Mouse (Mus musculus): ENCODE measurements around the gene Arxes2.
"Not testable (repeated sequence)": the region's sequence is repeated elsewhere in the genome, so short reads cannot be mapped to it uniquely, and the experiment has no call there.

Gene Arxes2

DNA sequence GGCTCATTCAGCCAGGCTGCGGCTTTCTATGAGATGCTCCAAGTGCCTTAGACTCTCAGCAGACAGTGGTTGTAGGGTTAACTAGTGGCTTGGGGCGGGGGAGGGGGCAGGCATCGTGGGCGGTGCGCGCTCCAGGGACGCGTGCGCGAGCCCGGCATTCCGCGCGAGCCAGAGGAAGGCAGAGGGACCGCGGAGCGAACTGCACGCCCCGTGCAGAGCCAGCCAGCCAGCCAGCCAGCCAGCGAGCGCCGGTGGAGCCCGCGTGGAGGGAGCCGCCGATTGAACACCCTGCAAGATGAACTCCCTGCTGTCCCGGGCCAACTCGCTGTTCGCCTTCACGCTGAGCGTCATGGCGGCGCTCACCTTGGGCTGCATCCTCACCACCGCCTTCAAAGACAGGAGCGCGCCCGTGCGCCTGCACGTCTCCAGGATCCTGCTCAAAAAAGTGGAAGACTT lies at the start of gene Arxes2:
TSS of gene Arxes2 (plus strand) at position 161 of the 456 bp plus-strand sequence.
- peak in 1 of 2 experiments; percentile 4 for DNase-seq

DNA sequence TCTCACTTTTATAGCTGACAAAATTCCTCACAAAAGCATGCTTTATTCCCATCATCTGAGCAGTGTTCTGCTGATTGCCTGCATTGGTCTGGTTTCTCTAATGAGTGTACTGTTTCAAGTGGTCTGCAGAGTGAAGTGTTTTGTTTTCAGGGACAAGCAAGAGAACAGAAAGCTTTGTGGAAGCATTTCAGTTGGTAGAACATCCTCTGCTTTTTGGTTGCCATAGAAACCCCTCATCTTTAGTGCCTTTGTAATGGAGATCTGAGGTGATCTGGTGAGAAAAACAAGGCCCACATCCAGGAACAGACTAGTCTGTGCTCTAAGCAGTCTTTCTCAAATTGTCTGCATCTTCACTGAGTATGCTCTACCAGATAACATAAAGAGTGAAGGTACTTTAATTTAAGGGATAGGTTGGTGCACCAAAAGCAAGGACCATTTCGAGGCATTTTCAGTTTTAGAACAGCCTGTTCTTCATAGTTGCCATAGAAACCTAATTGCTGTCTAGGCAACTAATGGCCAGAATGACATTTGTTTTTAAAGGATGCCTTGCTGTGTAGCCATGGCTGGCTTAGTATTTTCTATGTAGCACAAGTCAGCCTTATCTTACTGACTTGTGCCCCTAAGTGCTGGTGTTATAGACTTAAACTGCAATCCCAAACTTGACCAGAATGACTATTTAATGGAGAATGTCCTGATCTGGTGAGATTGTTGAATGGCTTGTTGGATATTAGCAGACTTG lies 44.8 kb upstream of the Arxes2 start:
- no peak for DNase-seq

DNA sequence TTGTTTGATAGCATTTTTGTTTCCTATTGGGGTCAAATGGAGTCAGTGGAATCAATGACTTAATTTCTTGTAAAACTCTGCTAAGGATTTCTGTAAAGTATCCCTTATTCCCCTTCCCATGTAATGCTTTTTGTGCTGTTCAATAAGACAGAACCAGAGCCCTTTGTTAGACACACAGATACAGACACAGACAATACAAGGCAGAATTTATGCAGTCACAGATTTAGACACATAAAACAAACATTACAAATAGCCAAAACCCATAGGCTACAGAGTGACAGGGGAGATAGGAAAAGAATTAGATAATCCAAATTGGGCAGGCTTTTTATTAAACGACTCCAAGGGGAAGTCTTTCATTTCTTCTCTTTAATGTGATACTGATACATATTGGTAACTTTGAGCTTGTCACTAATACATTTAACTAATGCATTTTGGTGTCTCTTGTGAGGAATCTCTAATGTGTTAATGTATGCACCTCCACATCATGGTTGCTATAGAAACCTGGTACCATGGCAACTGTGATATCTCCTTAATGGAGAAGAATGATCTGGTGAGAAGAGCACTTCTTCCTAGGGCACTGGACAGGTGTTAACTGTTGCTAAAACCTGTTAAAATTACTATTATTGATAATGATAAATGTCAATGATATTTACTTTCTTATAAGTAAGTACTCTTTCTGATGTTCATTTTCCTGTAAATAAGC lies 36.5 kb upstream of the Arxes2 start:
- no peak for DNase-seq

DNA sequence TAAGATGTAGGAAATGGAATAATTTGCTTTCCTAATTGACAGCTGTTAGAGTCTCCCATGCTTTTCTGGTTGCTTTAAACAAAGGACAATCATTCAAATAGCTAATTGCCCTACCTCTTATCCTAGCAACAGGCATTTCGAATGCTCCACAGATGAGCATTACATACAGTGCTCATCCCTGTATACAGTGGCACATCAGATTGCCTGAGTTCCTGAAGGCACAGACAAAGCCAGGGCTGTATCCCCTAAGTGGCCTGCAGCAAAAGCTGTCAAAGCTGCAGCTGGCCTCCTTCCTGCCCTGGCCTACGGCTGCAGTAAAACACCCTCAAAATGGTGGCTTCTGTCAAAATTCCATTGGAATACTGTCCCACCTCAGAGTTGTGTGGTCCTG lies 35.9 kb upstream of the Arxes2 start:
- DNase-seq, result no peak

DNA sequence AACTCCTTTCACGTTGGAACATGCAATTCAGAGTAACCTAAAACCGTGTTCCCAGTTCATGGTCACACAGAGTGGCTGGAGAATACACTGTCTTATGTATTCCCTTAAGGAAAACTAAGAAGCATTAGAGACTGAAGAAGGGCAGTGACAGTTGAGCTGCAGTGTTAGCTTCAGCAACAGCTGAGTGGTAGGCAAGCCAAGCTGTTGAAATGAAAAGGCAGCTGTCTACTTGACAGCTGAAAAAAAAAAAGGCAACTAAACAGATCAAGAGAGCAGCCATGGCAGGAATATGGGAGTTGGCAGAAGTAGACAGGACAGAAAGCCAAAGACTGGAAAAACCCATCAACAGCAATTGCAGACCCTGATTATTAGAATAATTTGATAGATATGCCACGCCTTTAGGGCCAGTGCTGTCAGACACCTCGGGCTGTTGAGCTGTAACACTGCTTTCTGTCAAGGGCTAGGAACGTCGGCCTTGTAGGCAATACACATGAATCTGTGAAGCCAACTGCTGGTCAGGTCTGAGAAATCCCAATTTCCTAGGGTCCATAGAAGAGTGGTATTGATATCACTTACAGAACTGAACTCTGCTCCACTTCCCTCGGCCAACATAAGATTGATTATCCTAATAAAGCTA lies 34.9 kb upstream of the Arxes2 start:
- DNase-seq, result no peak

DNA sequence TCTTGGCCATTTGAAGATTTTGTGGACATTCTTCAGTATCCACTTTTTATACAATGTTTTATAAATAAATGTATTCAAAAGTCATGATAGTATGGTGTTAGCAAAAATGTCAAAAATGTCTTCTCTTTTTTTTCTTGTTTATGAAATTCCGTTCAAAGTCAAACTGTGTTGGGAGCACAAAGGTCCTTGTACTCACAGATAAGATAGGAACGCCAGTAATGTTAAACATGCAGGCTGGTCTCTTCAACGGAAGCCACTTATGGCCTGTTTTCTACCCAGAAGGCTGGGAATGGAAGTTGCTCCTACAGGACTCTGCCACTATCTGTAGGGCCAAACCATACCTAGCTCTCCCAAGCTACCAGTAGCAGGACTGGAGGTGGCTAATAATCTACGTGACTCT lies 34.1 kb upstream of the Arxes2 start:
- no peak for DNase-seq

DNA sequence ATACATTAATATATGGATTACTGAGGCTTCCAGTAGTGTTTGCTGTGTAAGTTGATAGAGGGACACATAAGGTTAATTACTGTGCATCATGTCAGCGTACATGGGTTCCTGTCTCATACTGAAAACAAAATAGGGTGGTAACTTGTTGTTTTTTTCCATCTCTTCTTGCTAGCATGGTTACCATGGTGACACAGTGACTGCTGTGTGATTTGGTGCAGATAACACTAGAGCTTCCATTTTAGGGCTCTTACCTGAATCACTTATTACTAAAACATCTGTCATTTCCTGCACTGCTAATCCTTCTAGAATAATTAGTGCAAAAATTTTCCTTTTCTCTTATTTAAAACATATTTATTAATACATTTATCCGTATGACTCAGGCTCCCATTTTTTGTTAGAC lies 31.3 kb upstream of the Arxes2 start:
- DNase-seq, result no peak

DNA sequence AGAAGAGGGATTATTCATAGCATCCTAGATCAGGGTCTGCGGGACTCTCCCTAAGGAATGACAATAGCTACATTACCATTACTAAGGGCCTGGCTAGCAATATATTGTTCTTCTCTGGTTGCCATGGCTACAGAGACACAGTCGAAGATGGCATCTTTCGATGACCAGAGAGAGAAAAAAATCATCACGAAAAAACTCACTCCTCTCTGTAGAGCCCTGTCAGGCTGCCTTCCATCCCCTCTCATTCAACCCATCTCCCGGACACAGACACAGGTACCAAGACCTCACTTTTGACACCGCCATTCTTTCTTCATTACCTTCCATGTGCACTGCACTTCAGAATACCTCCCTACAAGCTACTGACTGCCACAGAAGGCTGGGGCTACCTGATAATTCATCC lies 30.5 kb upstream of the Arxes2 start:
- no peak for DNase-seq

DNA sequence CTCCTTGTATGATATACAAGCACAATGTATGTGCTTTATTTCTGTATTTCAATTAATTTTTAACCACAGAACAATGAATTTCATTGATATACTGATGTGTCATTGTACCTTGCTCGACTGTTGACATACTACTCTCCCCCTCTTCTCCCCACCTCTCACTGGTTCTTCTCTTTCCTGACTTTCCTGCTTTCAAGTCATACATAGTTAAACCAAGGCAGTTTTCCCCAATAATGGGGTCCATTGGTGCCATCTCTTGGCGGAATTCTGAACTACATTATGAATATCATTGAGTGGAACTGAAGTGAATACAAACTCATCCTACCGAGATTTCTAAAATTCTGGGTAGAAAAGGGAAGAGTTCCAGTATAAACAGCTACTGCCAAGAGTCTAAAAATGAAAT lies 30.0 kb upstream of the Arxes2 start:
- DNase-seq, result no peak

DNA sequence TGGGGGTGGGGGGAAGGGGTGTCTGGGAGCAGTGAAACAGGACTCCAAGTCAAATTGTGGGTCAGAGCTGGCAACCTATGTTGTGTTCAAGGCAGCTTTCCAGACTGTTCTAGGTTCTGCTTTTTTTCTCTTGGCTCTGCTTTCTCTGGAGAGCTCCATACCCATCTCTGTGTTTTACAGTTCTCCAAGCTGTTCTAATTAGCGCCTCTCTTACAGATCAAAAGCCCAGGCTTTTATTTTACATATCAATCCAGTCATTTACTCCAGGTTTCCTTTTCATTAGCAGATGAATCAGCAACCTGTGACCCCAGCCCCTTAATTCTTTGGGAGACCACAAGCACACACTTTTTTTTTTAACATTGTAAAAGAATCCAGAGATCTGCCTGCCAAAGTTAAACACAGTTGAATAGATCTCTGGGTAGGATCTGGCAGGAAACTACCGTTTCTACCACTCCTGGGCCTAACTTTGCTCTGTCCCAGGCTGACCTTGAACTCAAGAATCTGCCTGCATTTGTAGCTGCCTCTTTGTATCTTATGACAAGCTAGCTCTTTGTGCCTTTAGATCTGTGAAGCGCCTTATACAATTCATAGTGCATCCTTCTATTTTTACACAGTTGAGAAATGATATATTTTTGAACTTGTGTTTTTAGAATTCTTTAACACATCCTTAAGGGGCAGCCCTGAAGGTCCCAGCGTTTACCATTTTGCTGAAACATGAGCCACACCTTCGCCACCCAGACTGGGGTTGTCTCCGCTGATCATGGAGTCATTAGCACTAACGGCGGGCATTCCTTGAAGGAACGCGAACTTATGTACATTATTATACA lies 19.8 kb upstream of the Arxes2 start:
- DNase-seq, result no peak

DNA sequence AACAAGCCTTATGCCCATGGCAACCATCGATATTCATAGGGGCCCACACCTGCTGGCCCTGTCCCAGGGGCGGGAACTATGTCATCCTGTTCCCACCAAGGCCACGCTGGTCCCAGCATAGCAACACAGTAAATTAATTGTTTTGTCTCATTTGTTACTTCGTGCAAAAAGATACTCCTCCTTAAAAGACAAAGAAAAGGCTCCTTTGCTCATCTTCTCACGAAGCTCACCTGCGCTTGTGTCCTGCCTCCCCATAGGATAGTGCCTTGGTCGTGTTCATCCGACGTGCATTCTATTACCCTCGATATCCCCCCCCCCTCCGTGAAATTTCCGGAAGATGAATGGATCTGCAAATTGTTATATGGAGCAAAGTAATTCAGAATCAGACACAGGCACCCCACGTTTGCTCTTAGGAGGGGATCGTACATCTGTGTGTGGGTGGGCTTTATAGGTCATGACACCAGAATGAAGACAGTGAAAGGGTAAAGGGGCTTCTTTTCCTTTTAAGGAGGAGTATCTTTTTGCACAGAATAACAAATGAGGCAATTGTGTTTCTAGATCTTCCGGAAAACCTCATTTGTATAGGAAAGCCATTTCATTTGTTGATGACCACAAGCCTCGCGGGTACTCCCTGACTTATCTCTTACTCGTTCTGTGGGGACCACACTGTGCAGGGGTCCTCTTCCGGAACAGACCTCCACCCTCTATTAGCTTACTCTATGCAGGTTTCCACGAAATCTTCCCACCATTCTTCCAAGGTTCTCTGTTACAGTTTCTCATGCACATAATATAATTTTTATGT lies 19.0 kb upstream of the Arxes2 start:
- DNase-seq, result no peak

DNA sequence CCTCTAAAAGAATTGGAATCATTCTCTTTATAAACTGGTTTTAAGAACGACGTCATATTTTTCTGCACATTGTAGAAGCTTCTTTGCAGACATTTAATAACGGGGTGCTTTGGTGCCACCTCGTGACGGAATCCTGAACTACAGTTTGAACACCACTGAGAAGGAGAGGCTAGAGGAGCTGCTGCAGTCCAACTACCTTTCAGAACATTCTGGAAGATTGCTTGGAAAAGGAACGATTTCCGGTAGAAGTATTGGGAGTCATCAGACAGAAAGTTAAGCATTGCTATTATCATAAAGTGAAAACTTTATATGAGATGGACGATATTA lies 18.4 kb upstream of the Arxes2 start:
- DNase-seq, result peak; percentile 49 to 51

DNA sequence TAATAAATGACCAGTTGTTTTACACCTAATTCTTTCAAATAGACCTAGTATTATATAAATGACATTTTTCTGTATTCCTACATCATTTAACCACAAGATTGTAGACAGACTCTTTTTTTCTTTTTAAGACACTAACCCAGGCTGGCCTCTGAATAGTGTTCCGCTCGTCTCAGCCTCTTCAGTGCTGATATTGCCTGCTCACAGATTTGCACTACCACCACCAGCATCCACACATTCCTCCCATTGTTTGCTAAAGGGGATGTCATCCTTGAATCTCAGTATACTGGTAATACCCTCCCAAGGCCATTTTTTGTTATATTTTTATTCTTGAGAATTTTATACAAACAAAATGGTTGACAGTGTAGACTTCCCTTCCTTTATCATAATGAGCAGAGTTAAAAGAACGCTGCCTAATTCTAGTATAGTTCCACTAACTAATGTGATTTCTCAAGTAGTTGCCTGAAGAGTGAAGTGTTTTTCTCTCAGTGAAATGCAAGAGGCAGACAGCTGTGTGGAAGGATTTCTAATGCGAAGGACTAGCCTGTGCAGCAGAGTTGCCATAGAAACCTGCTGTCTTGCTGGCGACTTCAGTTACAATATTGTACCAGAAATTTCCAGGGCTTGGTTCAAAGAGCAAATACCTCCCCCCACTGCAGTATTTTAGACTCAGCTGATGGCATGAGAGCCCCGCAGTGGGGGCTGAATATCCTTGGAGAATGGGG lies 8.9 kb upstream of the Arxes2 start:
- no peak for DNase-seq

DNA sequence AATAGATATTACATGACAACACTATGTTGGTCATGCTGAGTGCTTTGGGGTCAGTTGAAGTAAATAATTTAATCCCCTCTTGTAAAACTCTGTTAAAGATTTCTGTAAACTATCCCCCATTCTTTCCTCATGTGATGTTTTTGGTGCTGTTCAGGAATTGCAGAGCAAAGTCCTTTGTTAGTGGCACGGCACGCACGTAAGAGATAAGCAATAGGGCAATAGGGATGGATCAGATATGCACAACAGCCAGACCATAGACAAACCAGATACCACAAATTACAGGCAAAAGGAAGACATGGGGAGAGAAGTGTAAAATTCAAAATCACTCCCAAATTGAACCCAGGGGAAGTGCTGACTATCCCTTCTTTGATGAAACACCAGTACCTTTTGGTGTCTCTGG lies 7.4 kb upstream of the Arxes2 start:
- no peak for DNase-seq

DNA sequence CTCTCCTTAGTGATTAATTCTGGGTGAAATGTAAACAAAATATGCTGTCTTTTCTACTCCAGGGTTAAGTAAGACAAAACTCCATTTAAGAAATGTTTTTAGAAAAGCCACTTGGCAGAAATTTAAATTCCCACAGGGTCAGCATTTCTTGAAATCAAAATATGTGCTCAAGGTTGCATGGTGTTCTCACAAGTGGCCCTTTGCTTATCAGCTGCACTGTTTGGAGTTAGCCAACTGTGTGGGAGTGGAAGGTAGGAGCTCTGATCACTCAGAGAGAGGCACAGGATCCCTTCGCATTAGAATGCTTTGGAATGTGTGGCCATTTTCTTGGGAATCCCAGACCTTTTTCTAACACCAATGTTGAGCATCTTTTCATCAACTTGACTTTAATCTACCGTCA lies 3.0 kb upstream of the Arxes2 start:
- DNase-seq, result peak in 1 of 2 experiments; percentile 5

DNA sequence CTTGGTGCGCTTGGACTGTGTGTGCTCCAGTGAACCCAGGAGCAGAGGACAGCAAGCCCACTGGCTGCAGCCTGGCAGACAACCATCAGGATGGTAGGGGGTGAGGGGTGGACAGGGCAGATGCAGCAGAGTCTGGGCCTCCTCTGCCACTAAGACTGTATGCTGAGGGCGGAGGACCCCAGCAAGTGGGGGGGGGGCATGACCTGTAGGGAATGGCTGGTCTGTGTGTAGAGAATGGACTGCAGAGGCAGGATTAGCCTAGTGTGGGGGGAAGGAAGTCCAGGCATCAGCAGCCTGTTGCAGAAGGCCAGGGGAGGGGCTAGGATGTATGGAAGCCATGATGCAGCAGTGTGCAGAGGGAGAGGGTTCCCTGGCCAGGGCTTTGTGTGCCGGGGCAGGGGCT lies 431 bp upstream of the Arxes2 start:
- not testable (repeated sequence) for DNase-seq

DNA sequence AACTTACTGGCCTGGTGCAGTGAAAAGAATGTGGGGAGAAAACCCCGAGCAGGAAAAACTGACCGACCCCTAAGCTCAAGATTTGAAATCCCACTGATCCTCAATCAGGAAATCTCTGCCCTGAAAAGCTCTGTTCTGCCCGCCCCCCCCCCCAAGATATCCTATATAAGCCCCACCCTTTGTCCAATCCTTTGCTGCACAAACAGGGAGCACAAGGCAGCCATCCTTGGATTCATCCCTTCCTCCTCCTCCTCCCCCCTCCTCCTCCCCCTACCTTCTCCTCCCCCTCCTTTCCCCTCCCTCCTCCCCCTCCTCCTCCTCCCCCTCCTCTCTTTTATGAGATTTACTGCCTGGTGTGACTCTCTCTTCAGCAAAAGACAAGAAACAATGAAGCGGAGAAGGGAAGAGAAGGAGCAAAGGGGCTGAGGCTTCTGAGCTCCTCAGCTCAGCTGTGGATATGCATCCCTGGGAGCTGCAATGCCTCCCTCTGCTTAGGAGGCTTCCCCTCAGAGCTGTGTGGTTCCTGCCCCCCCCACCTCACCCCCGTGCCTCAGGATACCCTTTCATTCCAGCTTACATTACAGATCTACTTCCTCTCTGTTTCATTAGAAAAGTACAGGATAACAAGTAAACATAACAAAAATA lies 13.7 kb downstream of the Arxes2 start:
- no peak for DNase-seq

DNA sequence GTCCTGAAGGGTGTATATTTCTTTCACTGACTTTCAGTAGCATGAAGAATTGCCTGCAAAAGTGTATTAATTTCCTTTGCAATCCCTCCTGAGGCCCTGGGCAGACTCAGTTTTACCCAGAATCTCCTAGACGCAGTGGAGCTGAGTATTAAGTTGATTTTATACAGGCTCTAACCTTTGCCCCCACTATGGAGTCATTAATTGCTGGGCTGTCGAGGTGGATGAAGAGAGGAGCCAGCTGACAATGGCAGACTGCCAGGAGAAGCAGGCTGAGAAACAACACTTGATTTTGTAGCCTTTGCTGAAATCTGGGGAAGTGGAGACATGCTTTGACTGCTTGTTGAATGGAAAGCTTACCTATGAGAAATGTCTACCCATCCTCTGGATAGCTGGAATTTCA lies 20.8 kb downstream of the Arxes2 start:
- DNase-seq, result peak in 1 of 2 experiments; percentile 3

DNA sequence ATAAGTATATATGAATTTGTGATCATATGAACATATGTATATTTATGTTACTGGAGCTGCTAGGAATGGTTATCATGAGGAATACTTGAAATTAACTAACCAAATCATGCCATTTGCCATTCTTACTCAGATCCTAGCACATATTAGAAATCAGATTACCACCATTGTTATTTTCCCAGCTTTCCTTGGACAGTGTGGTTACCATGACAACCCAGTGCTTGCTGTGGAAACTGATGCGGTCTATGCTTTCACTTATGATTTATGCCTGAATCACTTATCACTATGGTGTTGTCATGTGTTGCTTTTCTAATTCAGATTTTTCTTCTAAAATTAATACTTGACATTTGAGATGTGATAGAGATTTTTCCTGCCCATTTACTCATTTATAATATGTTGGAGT lies 36.7 kb downstream of the Arxes2 start:
- no peak for DNase-seq

DNA sequence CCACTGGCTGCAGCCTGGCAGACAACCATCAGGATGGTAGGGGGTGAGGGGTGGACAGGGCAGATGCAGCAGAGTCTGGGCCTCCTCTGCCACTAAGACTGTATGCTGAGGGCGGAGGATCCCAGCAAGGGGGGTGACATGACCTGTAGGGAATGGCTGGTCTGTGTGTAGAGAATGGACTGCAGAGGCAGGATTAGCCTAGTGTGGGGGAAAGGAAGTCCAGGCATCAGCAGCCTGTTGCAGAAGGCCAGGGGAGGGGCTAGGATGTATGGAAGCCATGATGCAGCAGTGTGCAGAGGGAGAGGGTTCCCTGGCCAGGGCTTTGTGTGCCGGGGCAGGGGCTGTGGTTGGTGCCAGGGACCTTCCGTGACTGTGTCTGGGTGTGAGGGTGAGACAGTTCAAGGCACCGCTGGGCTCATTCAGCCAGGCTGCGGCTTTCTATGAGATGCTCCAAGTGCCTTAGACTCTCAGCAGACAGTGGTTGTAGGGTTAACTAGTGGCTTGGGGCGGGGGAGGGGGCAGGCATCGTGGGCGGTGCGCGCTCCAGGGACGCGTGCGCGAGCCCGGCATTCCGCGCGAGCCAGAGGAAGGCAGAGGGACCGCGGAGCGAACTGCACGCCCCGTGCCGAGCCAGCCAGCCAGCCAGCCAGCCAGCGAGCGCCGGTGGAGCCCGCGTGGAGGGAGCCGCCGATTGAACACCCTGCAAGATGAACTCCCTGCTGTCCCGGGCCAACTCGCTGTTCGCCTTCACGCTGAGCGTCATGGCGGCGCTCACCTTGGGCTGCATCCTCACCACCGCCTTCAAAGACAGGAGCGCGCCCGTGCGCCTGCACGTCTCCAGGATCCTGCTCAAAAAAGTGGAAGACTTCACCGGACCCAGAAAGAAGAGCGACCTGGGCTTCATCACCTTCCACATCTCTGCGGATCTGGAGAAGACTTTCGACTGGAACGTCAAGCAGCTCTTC lies 39.5 kb downstream of the Arxes2 start, which contains the start of gene Arxes1:
TSS of gene Arxes1 (plus strand) at position 569 of the 965 bp plus-strand sequence.
- DNase-seq, result not testable (repeated sequence)

Measured in lung, adult 18-20 months (tissue).